8 mouse cellular contexts compared by ENCODE assay signal in the genomic region with DNA sequence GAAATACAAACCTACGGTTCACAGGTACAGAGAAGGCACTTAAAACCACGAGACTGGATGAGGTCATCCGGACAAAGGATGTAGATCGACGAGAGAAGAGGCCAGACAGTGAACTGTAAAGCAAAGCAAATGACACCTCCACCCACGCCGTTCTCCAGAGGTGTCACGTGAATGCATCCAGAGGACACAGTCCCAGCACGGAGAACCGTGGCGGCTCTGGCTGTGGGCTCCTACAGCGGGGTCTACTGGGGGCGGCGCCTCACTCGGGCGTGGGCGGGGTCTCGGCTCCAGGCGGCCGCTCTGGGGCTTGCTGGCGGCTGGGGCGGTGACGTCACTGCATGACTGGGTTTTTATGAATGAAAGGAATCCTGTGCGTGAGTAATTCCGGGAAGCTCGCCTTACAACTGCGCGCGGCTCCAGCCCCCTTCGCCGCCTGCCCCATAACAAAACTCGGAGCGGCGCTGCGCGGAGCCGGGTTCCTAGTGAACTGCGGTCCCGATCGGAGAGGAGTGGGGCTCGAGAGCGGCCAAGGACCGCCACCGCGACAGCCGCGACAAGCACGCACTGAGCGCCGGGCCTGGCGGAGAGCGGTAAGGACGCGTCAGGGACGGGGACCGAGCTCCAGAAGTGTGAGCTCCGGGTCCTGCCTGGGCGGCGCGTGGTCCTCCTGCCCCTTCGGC. TPM values are rescaled to one million over a fixed set of nuclear protein-coding genes. Genes with fewer than 3 reads are reported as not detected.
DNase-seq lines count a peak whose midpoint lies in the region; ATAC-seq and TF ChIP-seq lines count a peak whose summit lies in the region.

No protein-coding gene starts in this region.

- no peaks in the 10 kb centered on the region for H3K9me3 ChIP-seq in MEL (replicated peaks; ENCODE audit: insufficient read depth, low read length)
- H3K9me3 ChIP-seq in forebrain, postnatal 0 days (ENCODE audit: low read length) = no peaks in the 10 kb centered on the region
- H3K9me3 ChIP-seq in lung, embryonic 15.5 days = no peaks in the 10 kb centered on the region

- TF ChIP-seq POLR2A in MEL (IDR thresholded peaks at IDR 0.05; ENCODE audit: control insufficient read depth in 1 of 2, insufficient read depth in 1 of 2, low read depth in 1 of 2, low read length in 2 of 2, poor library complexity in 1 of 2) = peak in 1 of 2 experiments; percentile 41; a peak in 1 of 4 replicates
- TF ChIP-seq POLR2A in olfactory bulb, adult 2 months (IDR thresholded peaks at IDR 0.05; ENCODE audit: insufficient read depth, low read depth, low read length) = no peak

- peak; percentile 95 for ATAC-seq in forebrain, postnatal 0 days
- peak; percentile 83 for ATAC-seq in lung, embryonic 15.5 days (ENCODE audit: borderline replicate concordance, extremely low read depth, low FRiP score, low TSS enrichment)

- peak; percentile 93 for DNase-seq in MEL (ENCODE audit: low read depth, low spot score)
- DNase-seq in cerebellum, adult 18-20 months = peak; percentile 80 to 82
- DNase-seq in forebrain, postnatal 0 days = peak; percentile 96
- peak; percentile 96 for DNase-seq in heart, postnatal 4 days
- DNase-seq in layer of hippocampus, adult 9-10 months (ENCODE audit: low spot score) = peak; percentile 67
- peak; percentile 95 for DNase-seq in thymus, postnatal 0 days (ENCODE audit: low spot score)

- WGBS in forebrain, postnatal 0 days = under 1% methylated on average over 61 of the region's 61 CpGs
- under 1% methylated on average over 60 of the region's 61 CpGs for WGBS in lung, embryonic 15.5 days
- under 1% methylated on average over 61 of the region's 61 CpGs for WGBS in olfactory bulb, adult 2 months

- peak overlapping the region; percentile 96 for H3K4me2 ChIP-seq in forebrain, postnatal 0 days (ENCODE audit: low read depth)
- H3K4me2 ChIP-seq in lung, embryonic 15.5 days = peak overlapping the region; percentile 84

- peak overlapping the region; percentile 83 to 98 for H3K4me3 ChIP-seq in MEL (ENCODE audit: control insufficient read depth in 1 of 2, insufficient read depth in 1 of 2, low read depth in 2 of 2, low read length in 2 of 2)
- H3K4me3 ChIP-seq in forebrain, postnatal 0 days (ENCODE audit: low read depth, low read length) = peak overlapping the region; percentile 77
- H3K4me3 ChIP-seq in lung, embryonic 15.5 days = peak overlapping the region; percentile 76
- H3K4me3 ChIP-seq in olfactory bulb, adult 2 months (ENCODE audit: insufficient read depth, low read depth, low read length) = peak overlapping the region; percentile 68

- peaks cover 0 to 6% of the 10 kb centered on the region in 2 experiments; a peak in 2 of 4 replicates for H3K36me3 ChIP-seq in MEL (ENCODE audit: control insufficient read depth in 1 of 2, insufficient read depth in 2 of 2, low read length in 2 of 2)
- H3K36me3 ChIP-seq in forebrain, postnatal 0 days (ENCODE audit: insufficient read depth) = no peaks in the 10 kb centered on the region
- no peaks in the 10 kb centered on the region for H3K36me3 ChIP-seq in lung, embryonic 15.5 days

- TF ChIP-seq CTCF in MEL (IDR thresholded peaks at IDR 0.05 in 2 of 3, conservative IDR thresholded peaks at IDR 0.05 in 1 of 3; ENCODE audit: control insufficient read depth in 1 of 3, insufficient read depth in 1 of 3, low read depth in 2 of 3, low read length in 3 of 3, poor library complexity in 1 of 3, severe bottlenecking in 1 of 3) = no peak
- no peak for TF ChIP-seq CTCF in forebrain, postnatal 0 days (IDR thresholded peaks at IDR 0.05; ENCODE audit: low read depth)
- no peak for TF ChIP-seq CTCF in olfactory bulb, adult 2 months (IDR thresholded peaks at IDR 0.05; ENCODE audit: insufficient read depth, low read depth, low read length)

- H3K27ac ChIP-seq in MEL (ENCODE audit: control insufficient read depth, low read depth, low read length) = peak overlapping the region; percentile 64
- peak overlapping the region; percentile 69; the same call in 1 of the 2 replicates for H3K27ac ChIP-seq in forebrain, postnatal 0 days (ENCODE audit: low read depth, low read length)
- H3K27ac ChIP-seq in lung, embryonic 15.5 days = peak overlapping the region; percentile 98
- no peak overlapping the region for H3K27ac ChIP-seq in olfactory bulb, adult 2 months (ENCODE audit: insufficient read depth, low read depth, low read length)

- H3K4me1 ChIP-seq in MEL (ENCODE audit: control insufficient read depth in 1 of 2, insufficient read depth in 2 of 2, low read length in 2 of 2) = peaks cover 7 to 16% of the 10 kb centered on the region in 2 experiments; a peak in 3 of 4 replicates
- no peaks in the 10 kb centered on the region for H3K4me1 ChIP-seq in forebrain, postnatal 0 days (ENCODE audit: insufficient read depth)
- peaks cover 41% of the 10 kb centered on the region for H3K4me1 ChIP-seq in lung, embryonic 15.5 days
- peaks cover 23% of the 10 kb centered on the region for H3K4me1 ChIP-seq in olfactory bulb, adult 2 months (ENCODE audit: control insufficient read depth, insufficient read depth, low read length)

- no peaks in the 10 kb centered on the region for H3K27me3 ChIP-seq in MEL (ENCODE audit: control insufficient read depth in 1 of 2, insufficient read depth in 2 of 2, low read length in 2 of 2)
- no peaks in the 10 kb centered on the region for H3K27me3 ChIP-seq in forebrain, postnatal 0 days (ENCODE audit: insufficient read depth, low read length)
- H3K27me3 ChIP-seq in lung, embryonic 15.5 days = no peaks in the 10 kb centered on the region

- 0 out of 4 replicates have a peak, but pooled peaks of 1 of the 2 experiments have one; percentile 4 for TF ChIP-seq EP300 in MEL (IDR thresholded peaks at IDR 0.05; ENCODE audit: low read depth in 1 of 2, low read length in 2 of 2)

- no peaks in the 10 kb centered on the region; the same call in 1 of the 2 replicates for H3K79me2 ChIP-seq in MEL (ENCODE audit: control insufficient read depth, insufficient read depth, low read length, poor library complexity)

- no peak for TF ChIP-seq RAD21 in MEL (IDR thresholded peaks at IDR 0.05; ENCODE audit: low read depth, low read length)

- H3K9ac ChIP-seq in MEL (ENCODE audit: control insufficient read depth, low read depth, low read length, poor library complexity, severe bottlenecking) = peak overlapping the region; percentile 80
- H3K9ac ChIP-seq in forebrain, postnatal 0 days = peak overlapping the region; percentile 64
- H3K9ac ChIP-seq in lung, embryonic 15.5 days = peak overlapping the region; percentile 69

TF ChIP-seq in MEL, 35 proteins besides CTCF, POLR2A, EP300 and RAD21 (continues in another document):
- TF ChIP-seq ELF1 (IDR thresholded peaks at IDR 0.05; ENCODE audit: low read depth, low read length) (peak; percentile 31; the same call in 1 of the 2 replicates), GABPA (IDR thresholded peaks at IDR 0.05; ENCODE audit: low read depth, low read length) (no peak), ZNF384 (IDR thresholded peaks at IDR 0.05; ENCODE audit: low read depth, low read length) (no peak), USF2 (IDR thresholded peaks at IDR 0.05; ENCODE audit: borderline replicate concordance in 1 of 2, insufficient read depth in 1 of 2, low read depth in 1 of 2, low read length in 2 of 2) (no peak), NRF1 (IDR thresholded peaks at IDR 0.05; ENCODE audit: insufficient read depth, low read depth, low read length, poor library complexity, severe bottlenecking) (no peak), POLR2AphosphoS2 (IDR thresholded peaks at IDR 0.05; ENCODE audit: low read length) (no peak), BHLHE40 (IDR thresholded peaks at IDR 0.05; ENCODE audit: borderline replicate concordance, low read depth, low read length) (peak; percentile 64), MYC (IDR thresholded peaks at IDR 0.05; ENCODE audit: low read depth, low read length) (no peak), ZMIZ1 (IDR thresholded peaks at IDR 0.05; ENCODE audit: low read depth, low read length) (peak; percentile 31; the same call in 1 of the 2 replicates)

RNA-seq across cellular contexts. Expression of a gene that starts 0.9 kb away (rescaled TPM):
- 3.3 TPM in 2 replicates for total RNA-seq in MEL (2012; rRNA removed)
- 1 to 10 TPM in 1 of 2 experiments, not detected in 1; 5.8 TPM for polyA plus RNA-seq in MEL (2012; ENCODE audit: insufficient read depth in 1 of 2, insufficient read length in 2 of 2, low read depth in 1 of 2, low replicate concordance in 2 of 2, missing spikeins in 1 of 2)
- 2.5 and 3.0 TPM in 2 replicates for total RNA-seq in forebrain, postnatal 0 days (2014; rRNA removed)
- 0.74 and 1.1 TPM in 2 replicates for polyA plus RNA-seq in forebrain, postnatal 0 days (2015; fragmentation: Nextera tagmentation; extraction: Ambion mirVana)
- total RNA-seq in heart, postnatal 4 days (2021) = 10 to 100 TPM in 1 of 2 experiments, 1 to 10 TPM in 1; 9.8 to 10.2 TPM
- 4.8 and 5.3 TPM in 2 replicates for polyA plus RNA-seq in lung, embryonic 15.5 days (2015; fragmentation: Nextera tagmentation; extraction: Ambion mirVana)
- polyA plus RNA-seq in olfactory bulb, adult 2 months (2012; ENCODE audit: insufficient read depth, insufficient read length, low replicate concordance, missing spikeins) = not detected in 2 replicates
- polyA plus RNA-seq in thymus, postnatal 0 days (2015; fragmentation: Nextera tagmentation; extraction: Ambion mirVana) = 7.2 and 8.7 TPM in 2 replicates

RNA-seq across cellular contexts. Expression of a gene that starts 19.1 kb away (rescaled TPM):
- 11.8 and 12.0 TPM in 2 replicates for total RNA-seq in MEL (2012; rRNA removed)
- polyA plus RNA-seq in MEL (2012; ENCODE audit: insufficient read depth in 1 of 2, insufficient read length in 2 of 2, low read depth in 1 of 2, low replicate concordance in 2 of 2, missing spikeins in 1 of 2) = 10 to 100 TPM in 1 of 2 experiments, not detected in 1; 24.7 TPM
- total RNA-seq in forebrain, postnatal 0 days (2014; rRNA removed) = 19.5 and 31.1 TPM in 2 replicates
- 10.7 and 15.2 TPM in 2 replicates for polyA plus RNA-seq in forebrain, postnatal 0 days (2015; fragmentation: Nextera tagmentation; extraction: Ambion mirVana)
- total RNA-seq in heart, postnatal 4 days (2021) = 1 to 10 TPM; 8.4 to 9.6 TPM
- 19.1 and 20.2 TPM in 2 replicates for polyA plus RNA-seq in lung, embryonic 15.5 days (2015; fragmentation: Nextera tagmentation; extraction: Ambion mirVana)
- polyA plus RNA-seq in olfactory bulb, adult 2 months (2012; ENCODE audit: insufficient read depth, insufficient read length, low replicate concordance, missing spikeins) = not detected in 2 replicates
- polyA plus RNA-seq in thymus, postnatal 0 days (2015; fragmentation: Nextera tagmentation; extraction: Ambion mirVana) = 12.8 and 15.2 TPM in 2 replicates

RNA-seq across cellular contexts. Expression of a gene that starts 56.1 kb away (rescaled TPM):
- total RNA-seq in MEL (2012; rRNA removed) = 7.2 and 7.5 TPM in 2 replicates
- 10 to 100 TPM in 1 of 2 experiments, not detected in 1; 28.4 TPM for polyA plus RNA-seq in MEL (2012; ENCODE audit: insufficient read depth in 1 of 2, insufficient read length in 2 of 2, low read depth in 1 of 2, low replicate concordance in 2 of 2, missing spikeins in 1 of 2)
- total RNA-seq in forebrain, postnatal 0 days (2014; rRNA removed) = 32.0 and 41.9 TPM in 2 replicates
- 22.9 and 30.3 TPM in 2 replicates for polyA plus RNA-seq in forebrain, postnatal 0 days (2015; fragmentation: Nextera tagmentation; extraction: Ambion mirVana)
- 10 to 100 TPM; 68.1 to 73.4 TPM for total RNA-seq in heart, postnatal 4 days (2021)
- 76.4 and 76.5 TPM in 2 replicates for polyA plus RNA-seq in lung, embryonic 15.5 days (2015; fragmentation: Nextera tagmentation; extraction: Ambion mirVana)
- polyA plus RNA-seq in olfactory bulb, adult 2 months (2012; ENCODE audit: insufficient read depth, insufficient read length, low replicate concordance, missing spikeins) = not detected in 2 replicates
- polyA plus RNA-seq in thymus, postnatal 0 days (2015; fragmentation: Nextera tagmentation; extraction: Ambion mirVana) = 30.0 and 37.4 TPM in 2 replicates
